Mouse (Mus musculus): Measurements from ENCODE around the gene Mymx. TPM values are rescaled to one million over a fixed set of nuclear protein-coding genes. Genes with fewer than 3 reads are reported as not detected.

Gene Mymx
- polyA plus RNA-seq, 1 experiment, result 6.4 TPM

GRCm38 (mm10) chr17:45589844-45590243 lies 12.1 kb downstream of the Mymx start:
- WGBS, result 77% methylated on average over 8 of the region's 8 CpGs
- Histone ChIP-seq H3K36me3 (ENCODE audit: control insufficient read depth, insufficient read depth, low read length) (no peaks in the 10 kb centered on the region), H3K27ac (ENCODE audit: insufficient read depth, low read depth, low read length) (no peak overlapping the region), H3K27me3 (replicated peaks; ENCODE audit: control insufficient read depth, insufficient read depth, low read length) (no peaks in the 10 kb centered on the region), H3K4me3 (ENCODE audit: insufficient read depth, low read depth, low read length) (no peak overlapping the region), H3K4me1 (ENCODE audit: control insufficient read depth, insufficient read depth, low read length) (peaks cover 19% of the 10 kb centered on the region)
- DNase-seq, result peak; percentile 8
- no peak for TF ChIP-seq CTCF (conservative IDR thresholded peaks at IDR 0.05; ENCODE audit: insufficient read depth, insufficient read length, low read depth, low read length)
- no peak for TF ChIP-seq POLR2A (IDR thresholded peaks at IDR 0.05; ENCODE audit: low read depth, low read length)

GRCm38 (mm10) chr17:45589236-45589635 lies 12.7 kb downstream of the Mymx start:
- TF ChIP-seq CTCF (conservative IDR thresholded peaks at IDR 0.05; ENCODE audit: insufficient read depth, insufficient read length, low read depth, low read length), result no peak
- H3K4me3 ChIP-seq (ENCODE audit: insufficient read depth, low read depth, low read length), result no peak overlapping the region
- no peak for DNase-seq
- H3K27ac ChIP-seq (ENCODE audit: insufficient read depth, low read depth, low read length), result no peak overlapping the region
- WGBS, result over 99% methylated on average over 7 of the region's 7 CpGs
- H3K27me3 ChIP-seq (replicated peaks; ENCODE audit: control insufficient read depth, insufficient read depth, low read length), result no peaks in the 10 kb centered on the region
- H3K4me1 ChIP-seq (ENCODE audit: control insufficient read depth, insufficient read depth, low read length), result peaks cover 22% of the 10 kb centered on the region
- no peaks in the 10 kb centered on the region for H3K36me3 ChIP-seq (ENCODE audit: control insufficient read depth, insufficient read depth, low read length)

DNA sequence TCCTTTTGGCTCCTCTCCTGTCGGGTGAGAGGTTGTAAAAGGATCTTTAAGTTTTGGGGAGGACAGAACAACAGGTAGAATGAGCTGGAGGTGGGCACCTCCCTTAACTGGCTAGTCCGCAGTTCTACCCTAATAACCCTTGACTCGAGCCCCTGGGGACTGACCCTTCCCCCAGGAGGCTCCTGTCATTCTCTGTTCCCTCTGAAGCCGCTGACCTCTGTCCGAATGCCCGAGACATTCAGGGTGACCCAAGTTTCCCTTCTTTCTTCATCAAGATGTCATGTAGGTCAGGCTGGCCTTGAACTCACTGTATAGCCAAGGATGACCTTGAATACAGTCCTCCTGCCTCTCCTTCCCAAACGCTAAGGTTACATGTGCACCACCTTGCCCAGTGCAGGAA lies 13.5 kb downstream of the Mymx start:
- WGBS, result 85% methylated on average over 7 of the region's 7 CpGs
- Histone ChIP-seq H3K27me3 (replicated peaks; ENCODE audit: control insufficient read depth, insufficient read depth, low read length) (no peaks in the 10 kb centered on the region), H3K4me3 (ENCODE audit: insufficient read depth, low read depth, low read length) (no peak overlapping the region), H3K4me1 (ENCODE audit: control insufficient read depth, insufficient read depth, low read length) (peaks cover 25% of the 10 kb centered on the region), H3K27ac (ENCODE audit: insufficient read depth, low read depth, low read length) (no peak overlapping the region), H3K36me3 (ENCODE audit: control insufficient read depth, insufficient read depth, low read length) (no peaks in the 10 kb centered on the region)
- no peak for TF ChIP-seq POLR2A (IDR thresholded peaks at IDR 0.05; ENCODE audit: low read depth, low read length)
- TF ChIP-seq CTCF (conservative IDR thresholded peaks at IDR 0.05; ENCODE audit: insufficient read depth, insufficient read length, low read depth, low read length), result no peak
- DNase-seq, result no peak

- WGBS, result 94% methylated on average over 3 of the region's 3 CpGs
- peaks cover 26% of the 10 kb centered on the region for H3K4me1 ChIP-seq (ENCODE audit: control insufficient read depth, insufficient read depth, low read length)
- no peak for DNase-seq
- no peak overlapping the region for H3K4me3 ChIP-seq (ENCODE audit: insufficient read depth, low read depth, low read length)
- H3K36me3 ChIP-seq (ENCODE audit: control insufficient read depth, insufficient read depth, low read length), result no peaks in the 10 kb centered on the region
- peak; percentile 55 for TF ChIP-seq CTCF (conservative IDR thresholded peaks at IDR 0.05; ENCODE audit: insufficient read depth, insufficient read length, low read depth, low read length)
- no peak for TF ChIP-seq POLR2A (IDR thresholded peaks at IDR 0.05; ENCODE audit: low read depth, low read length)
- no peaks in the 10 kb centered on the region for H3K27me3 ChIP-seq (replicated peaks; ENCODE audit: control insufficient read depth, insufficient read depth, low read length)
- H3K27ac ChIP-seq (ENCODE audit: insufficient read depth, low read depth, low read length), result peak overlapping the region; percentile 92; the same call in 1 of the 2 replicates
Observed at GRCm38 (mm10) chr17:45586449-45586837, 15.5 kb downstream of the Mymx start.

- Histone ChIP-seq H3K36me3 (ENCODE audit: control insufficient read depth, insufficient read depth, low read length) (no peaks in the 10 kb centered on the region), H3K27ac (ENCODE audit: insufficient read depth, low read depth, low read length) (peak overlapping the region; percentile 92), H3K4me3 (ENCODE audit: insufficient read depth, low read depth, low read length) (no peak overlapping the region), H3K27me3 (replicated peaks; ENCODE audit: control insufficient read depth, insufficient read depth, low read length) (no peaks in the 10 kb centered on the region), H3K4me1 (ENCODE audit: control insufficient read depth, insufficient read depth, low read length) (peaks cover 27% of the 10 kb centered on the region)
- TF ChIP-seq POLR2A (IDR thresholded peaks at IDR 0.05; ENCODE audit: low read depth, low read length) (no peak), CTCF (conservative IDR thresholded peaks at IDR 0.05; ENCODE audit: insufficient read depth, insufficient read length, low read depth, low read length) (no peak)
- WGBS, result 86% methylated on average over 23 of the region's 23 CpGs
- DNase-seq, result no peak
Observed at GRCm38 (mm10) chr17:45585725-45586448, 16.0 kb downstream of the Mymx start.

DNA sequence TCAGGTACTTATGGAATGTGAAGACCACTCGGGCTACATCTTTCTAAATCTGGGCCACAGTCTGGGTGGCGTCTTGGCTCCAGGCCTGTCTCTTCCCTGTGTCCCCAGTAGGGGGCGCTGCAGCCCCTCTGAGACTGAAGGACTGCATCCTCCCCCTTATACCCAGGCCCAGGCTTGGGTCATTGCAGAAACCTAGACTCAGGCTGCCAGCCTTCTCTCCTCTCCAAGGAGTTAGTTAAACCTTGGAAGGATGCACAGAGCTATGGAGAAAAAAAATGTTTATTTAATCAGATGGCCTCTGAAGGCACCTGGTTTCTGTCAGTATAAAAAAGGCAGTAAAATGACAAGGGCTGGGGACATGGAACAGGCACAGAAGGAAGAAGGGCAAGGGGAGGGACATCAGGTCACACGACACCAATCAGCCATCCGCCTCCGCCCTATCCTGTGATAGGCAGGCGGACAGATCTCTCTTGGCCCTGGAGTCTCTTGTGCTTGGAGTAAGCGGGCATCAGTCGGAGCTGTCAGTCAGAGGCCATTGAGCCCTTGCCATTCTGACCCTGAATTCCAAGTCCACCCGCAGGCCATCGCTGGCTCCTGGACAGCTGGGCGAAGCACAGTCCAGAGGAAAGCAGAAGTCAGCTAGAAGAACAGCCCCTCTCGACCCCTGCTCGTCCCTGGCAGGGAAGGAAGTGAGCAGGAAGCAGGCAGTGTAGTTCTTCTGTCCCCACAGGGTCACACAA lies 16.8 kb downstream of the Mymx start:
- no peak for TF ChIP-seq POLR2A (IDR thresholded peaks at IDR 0.05; ENCODE audit: low read depth, low read length)
- peak; percentile 75 for TF ChIP-seq CTCF (conservative IDR thresholded peaks at IDR 0.05; ENCODE audit: insufficient read depth, insufficient read length, low read depth, low read length)

More for the DNA sequence above, 16.8 kb downstream of the Mymx start:
- peak overlapping the region; percentile 92 for H3K27ac ChIP-seq (ENCODE audit: insufficient read depth, low read depth, low read length)
- peak; percentile 86 for DNase-seq
- peaks cover 26% of the 10 kb centered on the region for H3K4me1 ChIP-seq (ENCODE audit: control insufficient read depth, insufficient read depth, low read length)
- no peak overlapping the region for H3K4me3 ChIP-seq (ENCODE audit: insufficient read depth, low read depth, low read length)
- no peaks in the 10 kb centered on the region for H3K36me3 ChIP-seq (ENCODE audit: control insufficient read depth, insufficient read depth, low read length)
- no peaks in the 10 kb centered on the region for H3K27me3 ChIP-seq (replicated peaks; ENCODE audit: control insufficient read depth, insufficient read depth, low read length)
- 20% methylated on average over 14 of the region's 14 CpGs for WGBS
